Mouse (Mus musculus) midbrain, embryonic 14.5 days (tissue): Measurements from ENCODE around the gene Tmem262. TPM values are rescaled to one million over a fixed set of nuclear protein-coding genes. Genes with fewer than 3 reads are reported as not detected.

Experiments
- ATAC-seq: fragments of 200-750 bp; cut with Nextera tagmentation; 2 replicates; pipeline ENCODE4 v1.8.0; 2017; ENCODE audit warnings: moderate number of reproducible peaks, moderate library complexity; ENCODE audit not compliant: low FRiP score, low TSS enrichment
- DNase-seq: peaks from one replicate; pipeline ENCODE4 v3.0.0-alpha.2; 2015
- H3K27ac ChIP-seq: fragments of 300-500 bp; sonication (generic); replicated peaks from 2 replicates; pipeline ENCODE4 v1.5.1; 2014; ENCODE audit warnings: mild to moderate bottlenecking, low read depth, low read length, moderate library complexity
- H3K27me3 ChIP-seq: fragments of 300-500 bp; sonication (generic); 2 replicates; pipeline ENCODE4 v1.6.1; 2014; ENCODE audit warnings: low read length, control low read depth, mixed read lengths; ENCODE audit not compliant: control insufficient read depth, insufficient read depth
- H3K36me3 ChIP-seq: fragments of 300-500 bp; sonication (generic); 2 replicates; pipeline ENCODE4 v1.6.1; 2014; ENCODE audit warnings: low read length, control low read depth; ENCODE audit not compliant: control insufficient read depth, insufficient read depth
- H3K4me1 ChIP-seq: fragments of 300-500 bp; sonication (generic); 2 replicates; pipeline ENCODE4 v1.6.1; 2014; ENCODE audit warnings: mild to moderate bottlenecking, antibody characterized with exemption, low read length, control low read depth; ENCODE audit not compliant: control insufficient read depth, insufficient read depth
- H3K4me2 ChIP-seq: fragments of 300-500 bp; sonication (generic); 2 replicates; pipeline ENCODE4 v1.6.1; 2014; ENCODE audit warnings: mild to moderate bottlenecking, low read length, moderate library complexity
- H3K4me3 ChIP-seq: fragments of 300-500 bp; sonication (generic); replicated peaks from 2 replicates; pipeline ENCODE4 v1.5.1; 2014; ENCODE audit warnings: low read depth, low read length
- H3K9ac ChIP-seq: fragments of 300-500 bp; sonication (generic); replicated peaks from 2 replicates; pipeline ENCODE4 v1.6.1; 2014; ENCODE audit warnings: mild to moderate bottlenecking, low read length, moderate library complexity
- H3K9me3 ChIP-seq: fragments of 300-500 bp; sonication (generic); 2 replicates; pipeline ENCODE4 v1.6.1; 2016; ENCODE audit warnings: low read length, control low read depth, mixed read lengths; ENCODE audit not compliant: control insufficient read depth
- WGBS: fragments of 180-500 bp; shearing (Covaris S2); extraction: QIAGEN DNeasy Blood & Tissue Kit; methylation state at CpG from one replicate; pipeline ENCODE4 v1.1.7; 2014; 5-methylcytosine and 5-hydroxymethylcytosine counted together
- microRNA-seq: library from miRNA; unstranded; fragments of <30 nt; microRNA quantifications from one replicate; pipeline ENCODE4, GENCODE M21; 2016
- polyA plus RNA-seq: library from polyadenylated mRNA; unstranded; fragments of >200 nt; fragmentation: Nextera tagmentation; extraction: Ambion mirVana; gene quantifications from 2 replicates; pipeline ENCODE4 v1.2.1, GENCODE M21; 2014

The Tmem262 gene
- polyA plus RNA-seq, 1 experiment from 2014 or later, result not detected

- WGBS, result 77% methylated on average over 8 of the region's 8 CpGs
- DNase-seq, result no peak
- 0 out of 2 replicates have a peak overlapping the region, but pooled peaks have one; percentile 10 for H3K27ac ChIP-seq
Measured at GRCm38 (mm10) chr19:6123330-6123729, 43.5 kb downstream of the Tmem262 start.

GRCm38 (mm10) chr19:6124898-6125297 is 45.1 kb downstream of the Tmem262 start:
- ATAC-seq, result no peak
- WGBS, result 77% methylated on average over 2 of the region's 2 CpGs

More at GRCm38 (mm10) chr19:6123330-6123729, 43.5 kb downstream of the Tmem262 start:
- H3K36me3 ChIP-seq, result peaks cover 2% of the 10 kb centered on the region
- H3K4me2 ChIP-seq, result no peak overlapping the region
- no peak overlapping the region for H3K4me3 ChIP-seq
- no peaks in the 10 kb centered on the region for H3K9me3 ChIP-seq
- peaks cover 4% of the 10 kb centered on the region; the same call in 1 of the 2 replicates for H3K4me1 ChIP-seq
- no peak overlapping the region for H3K9ac ChIP-seq
- no peak for ATAC-seq
- no peaks in the 10 kb centered on the region for H3K27me3 ChIP-seq

GRCm38 (mm10) chr19:6126289-6126688 is 46.5 kb downstream of the Tmem262 start:
- ATAC-seq (no peak), DNase-seq (peak; percentile 70)
- Histone ChIP-seq H3K4me1 (0 out of 2 replicates have a peak, but pooled peaks cover 4% of the 10 kb centered on the region), H3K4me2 (no peak overlapping the region), H3K27me3 (no peaks in the 10 kb centered on the region), H3K4me3 (no peak overlapping the region), H3K9me3 (no peaks in the 10 kb centered on the region), H3K9ac (no peak overlapping the region), H3K36me3 (no peaks in the 10 kb centered on the region; the same call in 1 of the 2 replicates), H3K27ac (no peak overlapping the region)
- WGBS, result 26% methylated on average over 4 of the region's 4 CpGs

More at GRCm38 (mm10) chr19:6124898-6125297, 45.1 kb downstream of the Tmem262 start:
- 0 out of 2 replicates have a peak, but pooled peaks cover 4% of the 10 kb centered on the region for H3K4me1 ChIP-seq
- no peak overlapping the region for H3K9ac ChIP-seq
- DNase-seq, result no peak
- H3K27me3 ChIP-seq, result no peaks in the 10 kb centered on the region
- H3K9me3 ChIP-seq, result no peaks in the 10 kb centered on the region
- H3K4me3 ChIP-seq, result no peak overlapping the region
- no peak overlapping the region for H3K4me2 ChIP-seq
- H3K27ac ChIP-seq, result no peak overlapping the region
- H3K36me3 ChIP-seq, result peaks cover 2% of the 10 kb centered on the region

GRCm38 (mm10) chr19:6126789-6127580 is 47.2 kb downstream of the Tmem262 start:
- Histone ChIP-seq H3K9me3 (no peaks in the 10 kb centered on the region), H3K4me1 (0 out of 2 replicates have a peak, but pooled peaks cover 4% of the 10 kb centered on the region), H3K27me3 (no peaks in the 10 kb centered on the region), H3K4me3 (peak overlapping the region; percentile 45), H3K36me3 (no peaks in the 10 kb centered on the region; the same call in 1 of the 2 replicates), H3K9ac (peak overlapping the region; percentile 72; the same call in 1 of the 2 replicates), H3K27ac (0 out of 2 replicates have a peak overlapping the region, but pooled peaks have one; percentile 86), H3K4me2 (peak overlapping the region; percentile 47)
- ATAC-seq (no peak), DNase-seq (no peak)
- 78% methylated on average over 10 of the region's 10 CpGs for WGBS

- WGBS, result under 1% methylated on average over 32 of the region's 32 CpGs
- peak within 1 kb of the TSS; percentile 47 for H3K4me2 ChIP-seq
- peak within 1 kb of the TSS; percentile 86 for H3K27ac ChIP-seq
- H3K4me3 ChIP-seq, result peak within 1 kb of the TSS; percentile 45
- H3K27me3 ChIP-seq, result no peaks in the 10 kb centered on the region
- peak; percentile 95 for DNase-seq
- H3K36me3 ChIP-seq, result no peaks in the 10 kb centered on the region; the same call in 1 of the 2 replicates
- H3K9ac ChIP-seq, result peak within 1 kb of the TSS; percentile 72
- ATAC-seq, result peak; percentile 92
- no peaks in the 10 kb centered on the region for H3K9me3 ChIP-seq
- H3K4me1 ChIP-seq, result 0 out of 2 replicates have a peak, but pooled peaks cover 4% of the 10 kb centered on the region
Measured at GRCm38 (mm10) chr19:6127760-6128341, 48.0 kb downstream of the Tmem262 start, which contains the start of gene Snx15. TSS of gene Snx15 (minus strand) at chr19:6128304.

Small RNA genes lying within 50 kb of the gene (microRNA-seq; reads per million reads assigned to microRNA genes)
- 2.8 reads per million, percentile 19 among the genes with 10 or more reads in this experiment for gene Mir6988

Other genes starting within 250 kb of the Tmem262 start
- 8.3 and 12.2 TPM in 2 replicates for gene Frmd8, start 204.8 kb upstream of the Tmem262 start, polyA plus RNA-seq
- 0.73 and 1.2 TPM in 2 replicates for gene Slc25a45, start 202.2 kb upstream of the Tmem262 start, polyA plus RNA-seq
- gene Tigd3, start 185.9 kb upstream of the Tmem262 start, polyA plus RNA-seq, result 9.9 and 10.8 TPM in 2 replicates
- 96.6 and 108 TPM in 2 replicates for gene Dpf2, start 167.0 kb upstream of the Tmem262 start, polyA plus RNA-seq
- 12.3 and 16.2 TPM in 2 replicates for gene Cdc42ep2, start 155.2 kb upstream of the Tmem262 start, polyA plus RNA-seq
- gene Pola2, start 115.8 kb upstream of the Tmem262 start, polyA plus RNA-seq, result 17.6 and 23.4 TPM in 2 replicates
- gene Slc22a20, start 93.9 kb upstream of the Tmem262 start, polyA plus RNA-seq, result not detected in 2 replicates
- 2.4 and 2.6 TPM in 2 replicates for gene Capn1, start 64.1 kb upstream of the Tmem262 start, polyA plus RNA-seq
- gene Syvn1, start 33.5 kb upstream of the Tmem262 start, polyA plus RNA-seq, result 28.8 and 33.6 TPM in 2 replicates
- gene Mrpl49, start 22.2 kb upstream of the Tmem262 start, polyA plus RNA-seq, result 72.9 and 73.0 TPM in 2 replicates
- gene Fau, start 22.2 kb upstream of the Tmem262 start, polyA plus RNA-seq, result 602 and 698 TPM in 2 replicates
- 32.4 and 37.9 TPM in 2 replicates for gene Znhit2, start 18.8 kb upstream of the Tmem262 start, polyA plus RNA-seq
- gene Tm7sf2, start 11.7 kb upstream of the Tmem262 start, polyA plus RNA-seq, result 43.7 and 57.6 TPM in 2 replicates
- gene Vps51, start 2.8 kb upstream of the Tmem262 start, polyA plus RNA-seq, result 86.1 and 86.7 TPM in 2 replicates
- gene Gm28374, start 2.2 kb downstream of the Tmem262 start, polyA plus RNA-seq, result 0.92 and 1.6 TPM in 2 replicates
- gene Zfpl1, start 4.9 kb downstream of the Tmem262 start, polyA plus RNA-seq, result 85.5 and 90.6 TPM in 2 replicates
- gene Cdca5, start 5.0 kb downstream of the Tmem262 start, polyA plus RNA-seq, result 4.7 and 8.6 TPM in 2 replicates
- not detected in 2 replicates for gene AC131692.1, start 14.4 kb downstream of the Tmem262 start, polyA plus RNA-seq
- gene Naaladl1, start 25.7 kb downstream of the Tmem262 start, polyA plus RNA-seq, result 0.31 and 0.49 TPM in 2 replicates
- 45.8 and 56.6 TPM in 2 replicates for gene Sac3d1, start 38.6 kb downstream of the Tmem262 start, polyA plus RNA-seq
- gene Snx15, start 48.3 kb downstream of the Tmem262 start, polyA plus RNA-seq, result 49.8 and 67.4 TPM in 2 replicates
- 0.25 TPM in 1 of 2 replicates, not detected in the other for gene Batf2, start 61.0 kb downstream of the Tmem262 start, polyA plus RNA-seq
- gene Arl2, start 61.5 kb downstream of the Tmem262 start, polyA plus RNA-seq, result 104 and 145 TPM in 2 replicates
- not detected in 2 replicates for gene Majin, start 104.4 kb downstream of the Tmem262 start, polyA plus RNA-seq
- gene Gpha2, start 146.3 kb downstream of the Tmem262 start, polyA plus RNA-seq, result not detected in 2 replicates
- gene Ppp2r5b, start 155.8 kb downstream of the Tmem262 start, polyA plus RNA-seq, result 117 and 142 TPM in 2 replicates
- gene Atg2a, start 161.6 kb downstream of the Tmem262 start, polyA plus RNA-seq, result 13.7 and 15.4 TPM in 2 replicates
- gene Ehd1, start 196.7 kb downstream of the Tmem262 start, polyA plus RNA-seq, result 75.0 and 80.1 TPM in 2 replicates
- gene Cdc42bpg, start 226.4 kb downstream of the Tmem262 start, polyA plus RNA-seq, result 0.43 and 1.3 TPM in 2 replicates